Mouse (Mus musculus): ENCODE measurements around the gene Man1c1.

- TF ChIP-seq CTCF (IDR thresholded peaks at IDR 0.05; ENCODE audit: low read depth) (peak; percentile 99), EP300 (optimal IDR thresholded peaks at IDR 0.05) (no peak)
These were observed 160.8 kb downstream of the Man1c1 start for GRCm38 (mm10) chr4:134543261-134543660.
